Comparison of ENCODE assay signal across 19 mouse cellular contexts in genomic region chr8:121895910-121896309, GRCm38 (mm10). TPM values are rescaled to one million over a fixed set of nuclear protein-coding genes. Genes with fewer than 3 reads are reported as not detected.
DNase-seq lines count a peak whose midpoint lies in the region; ATAC-seq and TF ChIP-seq lines count a peak whose summit lies in the region.
"Had no signal": no experiment of that assay in that cellular context is flagged by ENCODE, and none has a peak within 500 bp of the region (broad histone marks: within the 10 kb centered on the region; RNA-seq: fewer than 3 reads in every experiment).

No protein-coding gene starts in this region.

- H3K4me2 ChIP-seq in kidney, embryonic 14.5 days (replicated peaks; ENCODE audit: low read depth, low read length) = no peak overlapping the region
- H3K4me2 ChIP-seq in kidney, embryonic 16.5 days (replicated peaks; ENCODE audit: low read depth, low read length) = no peak overlapping the region
- H3K4me2 ChIP-seq: heart, embryonic 15.5 days; midbrain, embryonic 12.5 days had no signal

- H3K9ac ChIP-seq in kidney, embryonic 14.5 days (ENCODE audit: low read depth, low read length) = peak overlapping the region; percentile 37; the same call in 1 of the 2 replicates
- no peak overlapping the region; the same call in 1 of the 2 replicates for H3K9ac ChIP-seq in kidney, embryonic 16.5 days (replicated peaks; ENCODE audit: low read length)
- H3K9ac ChIP-seq: forebrain, postnatal 0 days; heart, embryonic 15.5 days; midbrain, embryonic 12.5 days had no signal

- intact Hi-C loops in gastrocnemius, postnatal 36 days (cut with DNase I) = no loop called here

- no peak for ATAC-seq in cerebellum, adult (ENCODE audit: insufficient number of reproducible peaks, low FRiP score, low TSS enrichment)
- no peak for ATAC-seq in kidney, embryonic 14.5 days (ENCODE audit: low FRiP score, low TSS enrichment)
- ATAC-seq in kidney, embryonic 16.5 days (ENCODE audit: low FRiP score, low TSS enrichment) = no peak
- ATAC-seq: activated CD4-positive, CD25-positive, alpha-beta regulatory T cell, adult 4 months; forebrain, postnatal 0 days had no signal

- no peak overlapping the region for H3K4me3 ChIP-seq in cerebellum, adult 2 months (replicated peaks; ENCODE audit: insufficient read depth, low read depth, low read length)
- no peak overlapping the region for H3K4me3 ChIP-seq in kidney, embryonic 14.5 days (ENCODE audit: low read length)
- H3K4me3 ChIP-seq in kidney, embryonic 16.5 days (ENCODE audit: low read length) = no peak overlapping the region
- H3K4me3 ChIP-seq: heart, embryonic 15.5 days; midbrain, embryonic 12.5 days had no signal

- DNase-seq in cerebellum, adult 2 months = peak; percentile 40 to 56
- DNase-seq in kidney, adult 8-10 months = no peak
- DNase-seq in NIH3T3 (ENCODE audit: low read depth) = peak; percentile 45
- no peak for DNase-seq in right cerebral cortex, postnatal 36 days (ENCODE audit: low spot score in 2 of 2)
- no peak for DNase-seq in gastrocnemius, postnatal 36 days
- DNase-seq: B cell, adult 2 months; forebrain, postnatal 0 days; gastrocnemius, postnatal 14 days; lung, postnatal 10 days; right cerebral cortex, adult 18-20 months; thymus, postnatal 14 days had no signal

- TF ChIP-seq CTCF in cerebellum, adult 2 months (IDR thresholded peaks at IDR 0.05; ENCODE audit: borderline replicate concordance, insufficient read depth, low read depth, low read length) = no peak

- H3K27me3 ChIP-seq in cerebellum, adult 2 months (ENCODE audit: control insufficient read depth, insufficient read depth, low read length) = no peaks in the 10 kb centered on the region
- H3K27me3 ChIP-seq in kidney, embryonic 14.5 days (ENCODE audit: control insufficient read depth, insufficient read depth, low read length) = no peaks in the 10 kb centered on the region
- no peaks in the 10 kb centered on the region for H3K27me3 ChIP-seq in kidney, embryonic 16.5 days (ENCODE audit: insufficient read depth, low read length)
- H3K27me3 ChIP-seq: heart, embryonic 15.5 days; midbrain, embryonic 12.5 days had no signal

- peaks cover 55% of the 10 kb centered on the region for H3K4me1 ChIP-seq in cerebellum, adult 2 months (ENCODE audit: control insufficient read depth, insufficient read depth, low read length)
- peaks cover 34% of the 10 kb centered on the region for H3K4me1 ChIP-seq in kidney, embryonic 14.5 days (ENCODE audit: control insufficient read depth, insufficient read depth, low read length)
- peaks cover 41% of the 10 kb centered on the region for H3K4me1 ChIP-seq in kidney, embryonic 16.5 days (ENCODE audit: insufficient read depth, low read length)

- TF ChIP-seq POLR2A in cerebellum, adult 2 months (IDR thresholded peaks at IDR 0.05; ENCODE audit: borderline replicate concordance, insufficient read depth, low read length) = no peak

- 39% methylated on average over 7 of the region's 7 CpGs for WGBS in cerebellum, adult 2 months
- 75% methylated on average over 7 of the region's 7 CpGs for WGBS in kidney, embryonic 14.5 days
- 75% methylated on average over 7 of the region's 7 CpGs for WGBS in kidney, embryonic 16.5 days

- H3K27ac ChIP-seq in cerebellum, adult 2 months (ENCODE audit: insufficient read depth, low read length) = no peak overlapping the region
- peak overlapping the region; percentile 96; the same call in 1 of the 2 replicates for H3K27ac ChIP-seq in kidney, embryonic 14.5 days (ENCODE audit: low read depth, low read length)
- peak overlapping the region; percentile 94; the same call in 1 of the 2 replicates for H3K27ac ChIP-seq in kidney, embryonic 16.5 days (ENCODE audit: low read length)
- H3K27ac ChIP-seq: heart, embryonic 15.5 days; midbrain, embryonic 12.5 days had no signal

- peaks cover 10% of the 10 kb centered on the region for H3K36me3 ChIP-seq in kidney, embryonic 14.5 days (ENCODE audit: control insufficient read depth, insufficient read depth, low read length)
- H3K36me3 ChIP-seq in kidney, embryonic 16.5 days (ENCODE audit: insufficient read depth, low read length) = 0 out of 2 replicates have a peak, but pooled peaks cover 4% of the 10 kb centered on the region
- H3K36me3 ChIP-seq: heart, embryonic 15.5 days had no signal

- no peaks in the 10 kb centered on the region for H3K9me3 ChIP-seq in kidney, embryonic 14.5 days (ENCODE audit: control insufficient read depth, low read length)
- no peaks in the 10 kb centered on the region for H3K9me3 ChIP-seq in kidney, embryonic 16.5 days (ENCODE audit: low read length)
- H3K9me3 ChIP-seq: G1E; heart, embryonic 15.5 days; midbrain, embryonic 12.5 days had no signal

RNA-seq across cellular contexts. Expression of gene Slc7a5, which starts 11.6 kb away (rescaled TPM):
- polyA plus RNA-seq in cerebellum, adult 2 months (2012; rRNA removed) = 70.7 and 78.0 TPM in 2 replicates
- polyA plus RNA-seq in kidney, embryonic 14.5 days (2014; fragmentation: Nextera tagmentation; extraction: Ambion mirVana) = 16.8 and 25.9 TPM in 2 replicates
- polyA plus RNA-seq in kidney, embryonic 16.5 days (2015; fragmentation: Nextera tagmentation; extraction: Ambion mirVana) = 15.1 and 17.0 TPM in 2 replicates
- 1 to 10 TPM; 1.9 to 2.1 TPM for total RNA-seq in gastrocnemius, postnatal 36 days (2021)

RNA-seq across cellular contexts. Expression of gene Car5a, which starts 48.8 kb away (rescaled TPM):
- 0.44 and 0.59 TPM in 2 replicates for polyA plus RNA-seq in cerebellum, adult 2 months (2012; rRNA removed)
- polyA plus RNA-seq in kidney, embryonic 14.5 days (2014; fragmentation: Nextera tagmentation; extraction: Ambion mirVana) = not detected in 2 replicates
- polyA plus RNA-seq in kidney, embryonic 16.5 days (2015; fragmentation: Nextera tagmentation; extraction: Ambion mirVana) = not detected in 2 replicates
- total RNA-seq in gastrocnemius, postnatal 36 days (2021) = not detected
- total RNA-seq: forebrain, postnatal 0 days; gastrocnemius, postnatal 14 days; left cerebral cortex, postnatal 36 days had no signal
- polyA plus RNA-seq: heart, embryonic 15.5 days had no signal

RNA-seq across cellular contexts. Expression of gene Banp, which starts 53.6 kb away (rescaled TPM):
- 64.3 and 67.1 TPM in 2 replicates for polyA plus RNA-seq in cerebellum, adult 2 months (2012; rRNA removed)
- 39.2 and 39.5 TPM in 2 replicates for polyA plus RNA-seq in kidney, embryonic 14.5 days (2014; fragmentation: Nextera tagmentation; extraction: Ambion mirVana)
- 50.7 TPM in 2 replicates for polyA plus RNA-seq in kidney, embryonic 16.5 days (2015; fragmentation: Nextera tagmentation; extraction: Ambion mirVana)
- total RNA-seq in gastrocnemius, postnatal 36 days (2021) = 10 to 100 TPM in 1 of 2 experiments, 1 to 10 TPM in 1; 6.6 to 17.8 TPM

Comparison
In these comparisons a context has a peak if more than half of its experiments do, and no peak if none do; other contexts are left out.
1. DNase-seq: peak in cerebellum, adult 2 months (2 of 2) and NIH3T3 (single experiment); none in kidney, adult 8-10 months (0 of 2), right cerebral cortex, postnatal 36 days (0 of 2) and gastrocnemius, postnatal 36 days (0 of 2).